Mouse (Mus musculus) urinary bladder, postnatal 14 days (tissue): ENCODE results near the gene Hif3a.

ENCODE experiments used
- DNase-seq: peaks from one replicate; pipeline ENCODE4 v3.0.0; 2021; ENCODE audit warnings: low spot score

Gene Hif3a

DNA sequence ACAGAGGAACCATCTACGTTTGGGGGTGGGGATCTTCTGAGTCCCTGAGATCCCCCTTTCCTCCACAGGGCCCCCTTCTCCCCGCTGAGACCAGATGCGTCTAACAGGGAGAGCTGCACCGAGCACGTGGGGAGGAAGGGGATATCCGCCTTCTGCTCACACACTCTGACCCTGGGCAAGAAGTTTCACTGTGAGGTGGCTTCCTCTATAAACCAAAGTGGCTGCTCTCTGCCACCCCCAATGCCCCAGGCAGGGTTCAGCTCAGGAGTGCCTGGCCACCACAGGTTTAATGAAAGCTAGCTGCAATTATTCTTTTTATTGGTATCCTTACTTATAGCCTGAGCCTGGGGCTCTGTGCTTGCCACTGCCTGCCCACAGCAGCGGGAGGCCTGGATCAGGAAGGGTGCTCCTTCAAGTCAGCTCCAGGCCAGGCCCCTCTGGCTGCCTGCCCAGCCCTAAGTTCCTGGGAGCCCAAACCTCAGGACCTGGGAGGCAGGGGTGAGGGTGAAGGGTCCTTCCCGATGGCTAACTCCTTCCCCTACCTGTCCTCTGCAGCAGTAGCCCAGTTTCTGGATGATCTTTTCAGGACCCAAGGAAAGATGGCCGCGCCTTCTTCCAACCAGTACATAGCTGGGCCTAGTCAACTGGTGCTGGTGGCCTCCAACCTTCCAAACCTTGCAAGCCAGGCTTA, 37.3 kb downstream of the Hif3a start:
- peak; percentile 54 for DNase-seq

GRCm38 (mm10) chr7:17024141-17024540, 38.1 kb downstream of the Hif3a start:
- DNase-seq = peak; percentile 27

DNA sequence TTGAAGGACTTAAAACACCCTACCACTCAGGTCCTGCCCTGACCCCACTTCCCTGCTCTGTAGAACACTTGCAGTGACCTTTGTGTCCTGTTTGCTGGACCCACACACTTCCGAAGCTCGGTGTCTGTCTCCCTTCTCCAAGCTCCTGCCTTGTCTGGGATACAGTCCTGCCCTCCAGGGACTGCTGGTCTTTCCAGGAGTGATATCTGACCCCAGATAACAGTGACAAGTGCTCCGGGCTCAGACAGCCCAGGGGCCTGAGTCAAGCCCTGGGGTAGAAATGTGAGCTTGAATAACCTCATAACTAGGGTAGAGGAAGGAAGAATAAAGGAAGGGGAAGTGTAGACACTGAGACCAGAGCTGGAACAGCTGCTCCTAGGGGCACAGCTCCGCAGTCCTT, 38.5 kb downstream of the Hif3a start:
- DNase-seq = no peak

- DNase-seq = no peak
Measured at GRCm38 (mm10) chr7:17022176-17022575, 40.1 kb downstream of the Hif3a start.

GRCm38 (mm10) chr7:17019426-17020166, 42.6 kb downstream of the Hif3a start:
- DNase-seq = no peak

DNA sequence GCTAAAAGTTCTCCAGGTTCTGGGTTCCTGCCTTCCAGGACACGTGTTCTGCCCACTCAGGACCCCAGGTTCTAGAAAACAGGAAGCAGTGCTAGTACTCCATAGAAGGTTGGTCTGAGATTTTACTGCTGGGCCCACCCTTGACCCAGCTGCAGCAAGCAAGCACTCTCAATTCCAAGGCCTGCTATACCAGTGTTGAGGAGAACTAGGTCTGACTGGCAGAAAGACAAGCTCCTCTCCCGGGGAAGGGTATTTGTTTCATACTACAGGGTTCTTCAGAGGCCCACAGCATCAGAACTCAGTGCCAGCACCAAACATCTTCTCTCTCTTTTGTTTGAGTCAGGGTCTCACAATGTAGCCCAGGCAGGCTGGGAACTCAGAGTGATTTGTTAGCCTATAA, 44.3 kb downstream of the Hif3a start:
- DNase-seq = no peak

DNA sequence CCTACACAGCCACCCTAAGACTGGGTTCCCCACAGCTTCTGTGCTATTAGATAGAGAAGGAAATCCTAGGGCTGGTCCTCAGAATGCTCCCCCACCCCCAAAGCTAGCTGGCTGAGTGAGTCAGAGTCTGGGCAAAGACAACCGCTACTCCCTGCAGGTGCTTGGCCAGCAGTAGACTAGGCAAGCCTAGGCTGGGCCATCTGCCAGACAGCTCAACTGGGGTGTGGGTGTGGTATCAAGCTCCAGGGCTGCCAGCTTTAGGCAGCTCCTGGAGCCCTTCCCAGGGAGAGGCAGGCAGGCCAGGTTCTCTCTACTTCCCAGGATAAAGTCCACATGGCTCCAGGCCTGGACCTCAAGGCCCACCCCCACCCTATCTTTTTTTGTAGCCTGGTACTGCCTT, 45.2 kb downstream of the Hif3a start:
- DNase-seq = peak; percentile 94

- DNase-seq = no peak
Measured at GRCm38 (mm10) chr7:17015381-17015780, 46.8 kb downstream of the Hif3a start.

GRCm38 (mm10) chr7:17011909-17012590, 50.2 kb downstream of the Hif3a start:
- no peak for DNase-seq

GRCm38 (mm10) chr7:17010010-17010347, 52.2 kb downstream of the Hif3a start:
- DNase-seq = no peak

- DNase-seq = no peak
Measured at GRCm38 (mm10) chr7:17009326-17010009, 52.8 kb downstream of the Hif3a start.

GRCm38 (mm10) chr7:17007300-17007699, 54.9 kb downstream of the Hif3a start:
- DNase-seq = no peak

GRCm38 (mm10) chr7:17004716-17005115, 57.5 kb downstream of the Hif3a start:
- no peak for DNase-seq

- no peak for DNase-seq
Measured at GRCm38 (mm10) chr7:17003230-17003960, 58.8 kb downstream of the Hif3a start.

DNA sequence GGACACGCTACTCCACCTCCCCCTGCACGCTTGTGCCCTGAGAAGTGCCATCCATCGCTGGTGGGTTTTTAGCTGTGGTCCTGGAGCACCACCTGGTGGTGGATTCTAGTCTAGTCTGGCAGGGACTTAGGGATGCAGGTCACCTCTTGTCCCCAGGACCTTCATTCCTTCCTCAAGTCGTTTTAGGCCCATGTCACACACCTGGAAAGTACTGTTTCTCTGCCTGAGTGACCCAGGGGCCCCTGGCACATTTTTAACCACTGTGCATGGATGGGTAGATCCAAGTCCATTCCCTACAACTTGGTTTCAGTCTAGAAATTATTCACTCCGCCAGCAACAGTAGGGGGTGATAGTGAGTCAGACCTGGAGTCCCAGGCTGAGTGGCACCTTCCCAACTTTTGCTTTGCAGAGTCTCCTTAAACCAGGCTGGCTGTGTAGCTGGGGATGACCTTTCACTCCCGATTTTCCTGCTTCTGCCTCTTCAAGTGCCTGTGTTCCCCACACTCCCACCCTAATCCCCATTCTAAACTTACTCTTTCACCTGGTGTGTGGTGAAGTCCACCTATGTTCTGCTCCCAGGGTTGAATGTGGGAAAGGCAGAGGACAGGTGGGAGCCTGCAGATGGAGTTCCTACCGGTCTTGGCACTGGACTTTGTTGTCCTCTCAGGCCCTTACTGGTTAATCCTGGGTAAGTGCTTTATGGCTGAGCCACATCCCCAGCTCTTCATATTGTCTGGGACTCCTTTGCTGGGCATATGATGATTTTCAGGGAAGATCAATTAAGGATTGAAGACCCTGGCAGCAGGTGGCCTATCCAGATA, 59.6 kb downstream of the Hif3a start:
- peak; percentile 80 for DNase-seq

- DNase-seq = peak; percentile 85
Measured at GRCm38 (mm10) chr7:16999650-17000049, 62.6 kb downstream of the Hif3a start.

- no peak for DNase-seq
Measured at GRCm38 (mm10) chr7:16999233-16999632, 63.0 kb downstream of the Hif3a start.

- no peak for DNase-seq
Measured at GRCm38 (mm10) chr7:16995345-16995744, 66.9 kb downstream of the Hif3a start.

DNA sequence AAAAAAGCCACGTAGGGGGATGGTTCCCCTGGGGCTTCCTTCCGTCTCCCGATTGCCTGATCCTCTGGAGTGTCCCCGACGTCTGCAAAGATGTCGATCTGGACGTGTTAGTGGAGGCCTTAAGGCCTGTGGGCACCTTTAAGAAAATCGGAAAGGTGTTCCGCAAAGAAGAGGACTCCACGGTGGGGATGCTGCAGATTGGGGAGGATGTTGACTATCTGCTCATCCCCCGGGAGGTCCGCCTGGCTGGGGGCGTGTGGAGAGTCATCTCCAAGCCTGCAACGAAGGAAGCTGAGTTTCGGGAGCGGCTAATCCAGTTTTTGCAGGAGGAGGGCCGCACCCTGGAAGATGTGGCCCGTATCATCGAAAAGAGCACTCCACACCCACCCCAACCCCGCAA, 67.8 kb downstream of the Hif3a start:
- DNase-seq = no peak

GRCm38 (mm10) chr7:16993651-16994399, 68.4 kb downstream of the Hif3a start:
- DNase-seq = peak; percentile 88
